Mouse (Mus musculus) kidney, embryonic 15.5 days (tissue): Measurements from ENCODE around the gene Zfp36. TPM values are rescaled to one million over a fixed set of nuclear protein-coding genes. Genes with fewer than 3 reads are reported as not detected.
A peak's percentile ranks its signal among the peaks of the same experiment; 100 is the strongest.

ENCODE experiments used
- ATAC-seq: fragments of 200-750 bp; cut with Nextera tagmentation; replicated peaks from 2 replicates; pipeline ENCODE4 v1.8.0; 2017; ENCODE audit warnings: moderate TSS enrichment; ENCODE audit not compliant: low FRiP score
- H3K27ac ChIP-seq: fragments of 300-500 bp; sonication (generic); 2 replicates; pipeline ENCODE4 v1.5.1; 2015; ENCODE audit warnings: mild to moderate bottlenecking, inconsistent platforms
- H3K27me3 ChIP-seq: fragments of 300-500 bp; sonication (generic); 2 replicates; pipeline ENCODE4 v1.6.1; 2015; ENCODE audit warnings: inconsistent platforms
- H3K36me3 ChIP-seq: fragments of 300-500 bp; sonication (generic); 2 replicates; pipeline ENCODE4 v1.6.1; 2015; ENCODE audit warnings: inconsistent platforms
- H3K4me1 ChIP-seq: fragments of 300-500 bp; sonication (generic); 2 replicates; pipeline ENCODE4 v1.6.1; 2015; ENCODE audit warnings: inconsistent platforms
- H3K4me2 ChIP-seq: fragments of 300-500 bp; sonication (generic); 2 replicates; pipeline ENCODE4 v1.6.1; 2015; ENCODE audit warnings: moderate library complexity, mild to moderate bottlenecking, inconsistent platforms
- H3K4me3 ChIP-seq: fragments of 300-500 bp; sonication (generic); replicated peaks from 2 replicates; pipeline ENCODE4 v1.5.1; 2015; ENCODE audit warnings: mild to moderate bottlenecking, inconsistent platforms
- H3K9ac ChIP-seq: fragments of 300-500 bp; sonication (generic); 2 replicates; pipeline ENCODE4 v1.6.1; 2015; ENCODE audit warnings: mild to moderate bottlenecking, inconsistent platforms
- H3K9me3 ChIP-seq: fragments of 300-500 bp; sonication (generic); replicated peaks from 2 replicates; pipeline ENCODE4 v1.6.1; 2016; ENCODE audit warnings: inconsistent platforms
- WGBS: fragments of 180-500 bp; shearing (Covaris S2); methylation state at CpG from one replicate; pipeline ENCODE4 v1.1.7; 2015; ENCODE audit warnings: mixed read lengths; 5-methylcytosine and 5-hydroxymethylcytosine counted together
- polyA plus RNA-seq: library from polyadenylated mRNA; unstranded; fragments of >200 nt; fragmentation: Nextera tagmentation; extraction: Ambion mirVana; gene quantifications from 2 replicates; pipeline ENCODE4 v1.2.1, GENCODE M21; 2015

The Zfp36 gene
- polyA plus RNA-seq, 1 experiment from 2014 or later, result 16.2 TPM

GRCm38 (mm10) chr7:28382347-28382951 is 2.4 kb upstream of the Zfp36 start:
- H3K4me2 ChIP-seq, result peak overlapping the region; percentile 70
- peak overlapping the region; percentile 39 for H3K4me3 ChIP-seq
- 0 out of 2 replicates have a peak overlapping the region, but pooled peaks have one; percentile 5 for H3K9ac ChIP-seq
- 40% methylated on average over 10 of the region's 12 CpGs for WGBS
- H3K27me3 ChIP-seq, result no peaks in the 10 kb centered on the region
- H3K27ac ChIP-seq, result peak overlapping the region; percentile 100
- H3K36me3 ChIP-seq, result peaks cover 23% of the 10 kb centered on the region
- H3K4me1 ChIP-seq, result peaks cover 67% of the 10 kb centered on the region
- H3K9me3 ChIP-seq, result no peaks in the 10 kb centered on the region
- ATAC-seq, result peak; percentile 13; the same call in 1 of the 2 replicates

- peaks cover 19% of the 10 kb centered on the region; the same call in 1 of the 2 replicates for H3K36me3 ChIP-seq
- 1% methylated on average over 20 of the region's 20 CpGs for WGBS
- peak overlapping the region; percentile 70 for H3K4me2 ChIP-seq
- H3K9ac ChIP-seq, result peak overlapping the region; percentile 48
- H3K27me3 ChIP-seq, result no peaks in the 10 kb centered on the region
- peak overlapping the region; percentile 100 for H3K27ac ChIP-seq
- peak overlapping the region; percentile 39 for H3K4me3 ChIP-seq
- peak; percentile 73 for ATAC-seq
- H3K4me1 ChIP-seq, result peaks cover 72% of the 10 kb centered on the region
- no peaks in the 10 kb centered on the region for H3K9me3 ChIP-seq
Observed at GRCm38 (mm10) chr7:28381938-28382337, 1.9 kb upstream of the Zfp36 start.

GRCm38 (mm10) chr7:28381017-28381790 is 1.2 kb upstream of the Zfp36 start:
- Histone ChIP-seq H3K27ac (peak overlapping the region; percentile 100), H3K4me2 (peak overlapping the region; percentile 70), H3K27me3 (no peaks in the 10 kb centered on the region), H3K4me3 (peak overlapping the region; percentile 39), H3K36me3 (peaks cover 17% of the 10 kb centered on the region; the same call in 1 of the 2 replicates), H3K9me3 (no peaks in the 10 kb centered on the region), H3K4me1 (peaks cover 76% of the 10 kb centered on the region), H3K9ac (peak overlapping the region; percentile 48)
- WGBS, result 5% methylated on average over 30 of the region's 30 CpGs
- ATAC-seq, result no peak; the same call in 1 of the 2 replicates

- H3K4me1 ChIP-seq, result peaks cover 90% of the 10 kb centered on the region
- peak; percentile 37 for ATAC-seq
- H3K9me3 ChIP-seq, result no peaks in the 10 kb centered on the region
- 0 out of 2 replicates have a peak, but pooled peaks cover 3% of the 10 kb centered on the region for H3K36me3 ChIP-seq
- H3K4me2 ChIP-seq, result peak overlapping the region; percentile 88
- H3K4me3 ChIP-seq, result peak overlapping the region; percentile 75
- under 1% methylated on average over 53 of the region's 53 CpGs for WGBS
- peak overlapping the region; percentile 89 for H3K9ac ChIP-seq
- peak overlapping the region; percentile 100 for H3K27ac ChIP-seq
- H3K27me3 ChIP-seq, result no peaks in the 10 kb centered on the region
Observed at GRCm38 (mm10) chr7:28378769-28379651, 1.0 kb downstream of the Zfp36 start.

GRCm38 (mm10) chr7:28378066-28378690 is 1.9 kb downstream of the Zfp36 start:
- WGBS, result 13% methylated on average over 32 of the region's 32 CpGs
- Histone ChIP-seq H3K36me3 (0 out of 2 replicates have a peak, but pooled peaks cover 3% of the 10 kb centered on the region), H3K4me2 (peak overlapping the region; percentile 88), H3K27ac (peak overlapping the region; percentile 100), H3K4me1 (peaks cover 91% of the 10 kb centered on the region), H3K9ac (peak overlapping the region; percentile 89), H3K4me3 (peak overlapping the region; percentile 75), H3K27me3 (no peaks in the 10 kb centered on the region), H3K9me3 (no peaks in the 10 kb centered on the region)
- ATAC-seq, result no peak

- Histone ChIP-seq H3K4me2 (peak overlapping the region; percentile 88), H3K9ac (peak overlapping the region; percentile 89), H3K27me3 (no peaks in the 10 kb centered on the region), H3K4me1 (peaks cover 83% of the 10 kb centered on the region), H3K36me3 (0 out of 2 replicates have a peak, but pooled peaks cover 3% of the 10 kb centered on the region), H3K4me3 (peak overlapping the region; percentile 75), H3K9me3 (no peaks in the 10 kb centered on the region), H3K27ac (peak overlapping the region; percentile 100)
- no peak for ATAC-seq
- WGBS, result 59% methylated on average over 18 of the region's 18 CpGs
Observed at GRCm38 (mm10) chr7:28377190-28378065, 2.6 kb downstream of the Zfp36 start.

GRCm38 (mm10) chr7:28376011-28376771 is 3.9 kb downstream of the Zfp36 start:
- no peaks in the 10 kb centered on the region for H3K27me3 ChIP-seq
- no peak for ATAC-seq

GRCm38 (mm10) chr7:28375176-28375921 is 4.7 kb downstream of the Zfp36 start:
- ATAC-seq, result peak; percentile 46
- under 1% methylated on average over 36 of the region's 36 CpGs for WGBS
- H3K36me3 ChIP-seq, result 0 out of 2 replicates have a peak, but pooled peaks cover 3% of the 10 kb centered on the region

More at GRCm38 (mm10) chr7:28376011-28376771, 3.9 kb downstream of the Zfp36 start:
- H3K9ac ChIP-seq, result peak overlapping the region; percentile 57
- 4% methylated on average over 30 of the region's 30 CpGs for WGBS
- peak overlapping the region; percentile 100 for H3K27ac ChIP-seq
- H3K9me3 ChIP-seq, result no peaks in the 10 kb centered on the region
- H3K4me2 ChIP-seq, result peak overlapping the region; percentile 88
- H3K36me3 ChIP-seq, result 0 out of 2 replicates have a peak, but pooled peaks cover 3% of the 10 kb centered on the region
- H3K4me1 ChIP-seq, result peaks cover 72% of the 10 kb centered on the region
- peak overlapping the region; percentile 75 for H3K4me3 ChIP-seq

GRCm38 (mm10) chr7:28374647-28375046 is 5.4 kb downstream of the Zfp36 start:
- peak overlapping the region; percentile 75; the same call in 1 of the 2 replicates for H3K4me3 ChIP-seq
- peaks cover 73% of the 10 kb centered on the region for H3K4me1 ChIP-seq
- no peaks in the 10 kb centered on the region for H3K27me3 ChIP-seq
- H3K36me3 ChIP-seq, result peaks cover 10% of the 10 kb centered on the region; the same call in 1 of the 2 replicates
- no peaks in the 10 kb centered on the region for H3K9me3 ChIP-seq
- ATAC-seq, result no peak
- H3K4me2 ChIP-seq, result peak overlapping the region; percentile 88
- H3K27ac ChIP-seq, result peak overlapping the region; percentile 100
- 76% methylated on average over 10 of the region's 10 CpGs for WGBS
- H3K9ac ChIP-seq, result peak overlapping the region; percentile 57; the same call in 1 of the 2 replicates

More at GRCm38 (mm10) chr7:28375176-28375921, 4.7 kb downstream of the Zfp36 start:
- Histone ChIP-seq H3K4me2 (peak overlapping the region; percentile 88), H3K4me3 (peak overlapping the region; percentile 75), H3K9me3 (no peaks in the 10 kb centered on the region), H3K9ac (peak overlapping the region; percentile 57), H3K27me3 (no peaks in the 10 kb centered on the region), H3K4me1 (peaks cover 72% of the 10 kb centered on the region), H3K27ac (peak overlapping the region; percentile 100)
